ENCODE assay signal across 14 mouse cellular contexts in the genomic region with DNA sequence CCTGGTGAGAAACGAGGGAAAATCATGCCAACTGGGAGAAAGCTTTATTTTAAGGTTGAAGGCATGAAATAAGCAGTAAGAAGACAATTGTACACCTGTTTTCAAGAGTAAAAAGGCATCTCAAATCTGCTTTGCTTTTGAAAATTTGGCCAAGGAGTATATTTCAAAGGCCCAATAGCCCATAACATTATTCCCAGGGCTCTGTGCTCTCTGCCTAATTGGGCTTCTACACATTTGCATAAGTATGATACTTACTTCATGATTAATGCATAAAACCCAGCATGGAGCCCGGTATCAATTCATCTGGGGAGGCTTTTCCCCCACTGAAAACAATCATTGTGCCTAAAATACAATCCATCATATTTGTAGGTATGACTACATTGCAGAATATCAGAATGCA.
"Had no signal": no experiment of that assay in that cellular context is flagged by ENCODE, and none has a peak within 500 bp of the region (broad histone marks: within the 10 kb centered on the region; RNA-seq: fewer than 3 reads in every experiment).

No protein-coding gene starts in this region.

- H3K27me3 ChIP-seq: liver, embryonic 15.5 days; midbrain, embryonic 12.5 days; stomach, embryonic 15.5 days had no signal

- H3K27ac ChIP-seq: left cerebral cortex, adult 2 months; limb, embryonic 10.5 days; liver, embryonic 15.5 days; midbrain, embryonic 12.5 days; stomach, embryonic 15.5 days had no signal

- H3K9ac ChIP-seq: liver, embryonic 15.5 days; midbrain, embryonic 12.5 days; stomach, embryonic 15.5 days had no signal

- H3K4me1 ChIP-seq: limb, embryonic 10.5 days; liver, embryonic 15.5 days; midbrain, embryonic 12.5 days; stomach, embryonic 15.5 days had no signal

- H3K9me3 ChIP-seq: limb, embryonic 10.5 days; liver, embryonic 15.5 days; midbrain, embryonic 12.5 days; stomach, embryonic 15.5 days had no signal

- H3K36me3 ChIP-seq: limb, embryonic 10.5 days; liver, embryonic 15.5 days; midbrain, embryonic 12.5 days; stomach, embryonic 15.5 days had no signal

- ATAC-seq: lung, postnatal 0 days had no signal

- H3K4me3 ChIP-seq: left cerebral cortex, adult 2 months; limb, embryonic 10.5 days; liver, embryonic 15.5 days; midbrain, embryonic 12.5 days; stomach, embryonic 15.5 days had no signal

- DNase-seq: kidney, adult 8-10 months; kidney, postnatal 25 days; lung, adult 2 months; lung, postnatal 36 days; right cerebral cortex, postnatal 14 days; thymus, adult 2 months; thymus, postnatal 25 days had no signal

- H3K4me2 ChIP-seq: liver, embryonic 11.5 days; liver, embryonic 15.5 days; midbrain, embryonic 12.5 days; stomach, embryonic 15.5 days had no signal
